Comparison of ENCODE assay signal across 24 mouse cellular contexts in genomic region chr2:31656374-31656773, GRCm38 (mm10). TPM values are rescaled to one million over a fixed set of nuclear protein-coding genes. Genes with fewer than 3 reads are reported as not detected.
"Had no signal": no experiment of that assay in that cellular context is flagged by ENCODE, and none has a peak within 500 bp of the region (broad histone marks: within the 10 kb centered on the region; RNA-seq: fewer than 3 reads in every experiment).

No protein-coding gene starts in this region.

- H3K27ac ChIP-seq: neural tube, embryonic 13.5 days; neural tube, embryonic 15.5 days; stomach, embryonic 15.5 days; stomach, postnatal 0 days had no signal

- H3K4me2 ChIP-seq: neural tube, embryonic 13.5 days; neural tube, embryonic 15.5 days; stomach, embryonic 15.5 days had no signal

- H3K36me3 ChIP-seq: neural tube, embryonic 13.5 days; neural tube, embryonic 15.5 days; stomach, embryonic 15.5 days had no signal

- DNase-seq: retina, postnatal 1 day; right cerebral cortex, adult 18-20 months; right cerebral cortex, postnatal 14 days; right cerebral cortex, postnatal 25 days; right cerebral cortex, postnatal 4 days; spleen, adult 18-20 months; thymus, adult 18-20 months; thymus, adult 2 months; thymus, postnatal 14 days; thymus, postnatal 25 days; thymus, postnatal 36 days; thymus, postnatal 4 days had no signal

- H3K4me3 ChIP-seq: neural tube, embryonic 13.5 days; neural tube, embryonic 15.5 days; stomach, embryonic 15.5 days had no signal

- H3K9me3 ChIP-seq: neural tube, embryonic 15.5 days; stomach, embryonic 15.5 days had no signal

- H3K9ac ChIP-seq: neural tube, embryonic 13.5 days; neural tube, embryonic 15.5 days; stomach, embryonic 15.5 days had no signal

RNA-seq across cellular contexts. Expression of gene Prdm12, which starts 16.5 kb away (rescaled TPM):
- total RNA-seq: neutrophil, adult 5-6 weeks had no signal
- polyA plus RNA-seq: small intestine, adult 2 months; spleen, adult 2 months; stomach, embryonic 14.5 days; stomach, embryonic 15.5 days; stomach, embryonic 16.5 days; stomach, postnatal 0 days; testis, adult 2 months; thymus, postnatal 0 days; urinary bladder, adult 2 months had no signal
